Mouse (Mus musculus): ENCODE results near the gene Krt27. TPM values are rescaled to one million over a fixed set of nuclear protein-coding genes. Genes with fewer than 3 reads are reported as not detected.

Gene Krt27
- polyA plus RNA-seq, 1 experiment from 2014 or later = not detected

- Histone ChIP-seq H3K4me1 (ENCODE audit: control insufficient read depth, insufficient read depth, low read length) (0 out of 2 replicates have a peak, but pooled peaks cover 2% of the 10 kb centered on the region), H3K36me3 (ENCODE audit: control insufficient read depth, insufficient read depth) (no peaks in the 10 kb centered on the region), H3K4me3 (ENCODE audit: low read length) (no peak overlapping the region), H3K27me3 (ENCODE audit: control insufficient read depth, insufficient read depth, low read length) (no peaks in the 10 kb centered on the region; the same call in 1 of the 2 replicates), H3K27ac (ENCODE audit: low read length) (no peak overlapping the region), H3K9me3 (replicated peaks; ENCODE audit: control insufficient read depth, low read length) (no peaks in the 10 kb centered on the region), H3K9ac (ENCODE audit: low read length) (no peak overlapping the region), H3K4me2 (ENCODE audit: low read depth, low read length) (no peak overlapping the region)
- 86% methylated on average over 2 of the region's 2 CpGs for WGBS
- no peak for ATAC-seq (replicated peaks; ENCODE audit: extremely low read depth, insufficient read depth, low FRiP score)
Measured at GRCm38 (mm10) chr11:99314594-99314993, 36.3 kb downstream of the Krt27 start.

GRCm38 (mm10) chr11:99310882-99311281, 40.0 kb downstream of the Krt27 start:
- Histone ChIP-seq H3K27me3 (ENCODE audit: control insufficient read depth, insufficient read depth, low read length) (no peaks in the 10 kb centered on the region; the same call in 1 of the 2 replicates), H3K9me3 (replicated peaks; ENCODE audit: control insufficient read depth, low read length) (no peaks in the 10 kb centered on the region), H3K36me3 (ENCODE audit: control insufficient read depth, insufficient read depth) (no peaks in the 10 kb centered on the region), H3K4me2 (ENCODE audit: low read depth, low read length) (no peak overlapping the region), H3K9ac (ENCODE audit: low read length) (no peak overlapping the region), H3K4me1 (ENCODE audit: control insufficient read depth, insufficient read depth, low read length) (no peaks in the 10 kb centered on the region), H3K27ac (ENCODE audit: low read length) (no peak overlapping the region), H3K4me3 (ENCODE audit: low read length) (no peak overlapping the region)
- ATAC-seq (replicated peaks; ENCODE audit: extremely low read depth, insufficient read depth, low FRiP score) = no peak
- 80% methylated on average over 1 of the region's 1 CpGs for WGBS

GRCm38 (mm10) chr11:99307579-99307978, 43.3 kb downstream of the Krt27 start:
- Histone ChIP-seq H3K9ac (ENCODE audit: low read length) (no peak overlapping the region), H3K4me2 (ENCODE audit: low read depth, low read length) (no peak overlapping the region), H3K4me1 (ENCODE audit: control insufficient read depth, insufficient read depth, low read length) (no peaks in the 10 kb centered on the region), H3K27ac (ENCODE audit: low read length) (no peak overlapping the region), H3K36me3 (ENCODE audit: control insufficient read depth, insufficient read depth) (no peaks in the 10 kb centered on the region), H3K27me3 (ENCODE audit: control insufficient read depth, insufficient read depth, low read length) (no peaks in the 10 kb centered on the region), H3K4me3 (ENCODE audit: low read length) (no peak overlapping the region), H3K9me3 (replicated peaks; ENCODE audit: control insufficient read depth, low read length) (no peaks in the 10 kb centered on the region)
- WGBS = 23% methylated on average over 2 of the region's 2 CpGs
- no peak for ATAC-seq (replicated peaks; ENCODE audit: extremely low read depth, insufficient read depth, low FRiP score)

Other genes starting within 250 kb of the Krt27 start
- 0.69 and 1.5 TPM in 2 replicates for gene Ccr7, start 196.0 kb downstream of the Krt27 start, polyA plus RNA-seq (2015; fragmentation: Nextera tagmentation; extraction: Ambion mirVana)
- 161 and 177 TPM in 2 replicates for gene Smarce1, start 120.1 kb downstream of the Krt27 start, polyA plus RNA-seq (2015; fragmentation: Nextera tagmentation; extraction: Ambion mirVana)
- gene Krt222, start 107.0 kb downstream of the Krt27 start, polyA plus RNA-seq (2015; fragmentation: Nextera tagmentation; extraction: Ambion mirVana) = 3.2 and 4.5 TPM in 2 replicates
- gene Krt24, start 65.8 kb downstream of the Krt27 start, polyA plus RNA-seq (2015; fragmentation: Nextera tagmentation; extraction: Ambion mirVana) = not detected in 2 replicates
- gene Krt25, start 28.2 kb downstream of the Krt27 start, polyA plus RNA-seq (2015; fragmentation: Nextera tagmentation; extraction: Ambion mirVana) = 0.07 and 0.10 TPM in 2 replicates
- gene Krt26, start 13.1 kb downstream of the Krt27 start, polyA plus RNA-seq (2015; fragmentation: Nextera tagmentation; extraction: Ambion mirVana) = not detected in 2 replicates
- gene Krt28, start 23.8 kb upstream of the Krt27 start, polyA plus RNA-seq (2015; fragmentation: Nextera tagmentation; extraction: Ambion mirVana) = 0.09 TPM in 1 of 2 replicates, not detected in the other
- 13.2 and 14.1 TPM in 2 replicates for gene Krt10, start 38.3 kb upstream of the Krt27 start, polyA plus RNA-seq (2015; fragmentation: Nextera tagmentation; extraction: Ambion mirVana)
- gene Krt12, start 71.2 kb upstream of the Krt27 start, polyA plus RNA-seq (2015; fragmentation: Nextera tagmentation; extraction: Ambion mirVana) = 0.07 TPM in 1 of 2 replicates, not detected in the other
- gene Krt20, start 87.0 kb upstream of the Krt27 start, polyA plus RNA-seq (2015; fragmentation: Nextera tagmentation; extraction: Ambion mirVana) = 0.54 and 2.5 TPM in 2 replicates
- gene Krt23, start 142.0 kb upstream of the Krt27 start, polyA plus RNA-seq (2015; fragmentation: Nextera tagmentation; extraction: Ambion mirVana) = 0.46 and 0.70 TPM in 2 replicates
- gene Krt39, start 170.2 kb upstream of the Krt27 start, polyA plus RNA-seq (2015; fragmentation: Nextera tagmentation; extraction: Ambion mirVana) = not detected in 2 replicates
- gene Krt40, start 192.1 kb upstream of the Krt27 start, polyA plus RNA-seq (2015; fragmentation: Nextera tagmentation; extraction: Ambion mirVana) = not detected in 2 replicates
- not detected in 2 replicates for gene Krtap3-3, start 199.8 kb upstream of the Krt27 start, polyA plus RNA-seq (2015; fragmentation: Nextera tagmentation; extraction: Ambion mirVana)
- not detected in 2 replicates for gene Krtap3-2, start 205.7 kb upstream of the Krt27 start, polyA plus RNA-seq (2015; fragmentation: Nextera tagmentation; extraction: Ambion mirVana)
- not detected in 2 replicates for gene Gm11939, start 208.4 kb upstream of the Krt27 start, polyA plus RNA-seq (2015; fragmentation: Nextera tagmentation; extraction: Ambion mirVana)
- not detected in 2 replicates for gene Krtap3-1, start 215.5 kb upstream of the Krt27 start, polyA plus RNA-seq (2015; fragmentation: Nextera tagmentation; extraction: Ambion mirVana)
- gene Krtap1-5, start 229.9 kb upstream of the Krt27 start, polyA plus RNA-seq (2015; fragmentation: Nextera tagmentation; extraction: Ambion mirVana) = not detected in 2 replicates
- not detected in 2 replicates for gene Krtap1-4, start 232.6 kb upstream of the Krt27 start, polyA plus RNA-seq (2015; fragmentation: Nextera tagmentation; extraction: Ambion mirVana)
- not detected in 2 replicates for gene Krtap1-3, start 240.2 kb upstream of the Krt27 start, polyA plus RNA-seq (2015; fragmentation: Nextera tagmentation; extraction: Ambion mirVana)
- gene Krtap9-3, start 247.0 kb upstream of the Krt27 start, polyA plus RNA-seq (2015; fragmentation: Nextera tagmentation; extraction: Ambion mirVana) = not detected in 2 replicates

Data from heart, embryonic 16.5 days (tissue).